8 mouse cellular contexts compared by ENCODE assay signal in genomic region chr11:33928658-33929057, GRCm38 (mm10). TPM values are rescaled to one million over a fixed set of nuclear protein-coding genes. Genes with fewer than 3 reads are reported as not detected.
A peak's percentile ranks its signal among the peaks of the same experiment; 100 is the strongest.
DNase-seq lines count a peak whose midpoint lies in the region; ATAC-seq and TF ChIP-seq lines count a peak whose summit lies in the region.

No protein-coding gene starts in this region.

- peak; percentile 65 for TF ChIP-seq CTCF in heart, postnatal 0 days (IDR thresholded peaks at IDR 0.05; ENCODE audit: low read depth)

- H3K27ac ChIP-seq in heart, postnatal 0 days (ENCODE audit: low read depth), result no peak overlapping the region

- H3K4me3 ChIP-seq in heart, postnatal 0 days (ENCODE audit: low read depth, low read length), result no peak overlapping the region

- peak; percentile 35 for DNase-seq in heart, postnatal 0 days (ENCODE audit: low spot score)
- no peak for DNase-seq in heart, postnatal 25 days (ENCODE audit: low spot score)
- peak; percentile 7 for DNase-seq in 3T3-L1 (ENCODE audit: low read depth, low spot score)
- DNase-seq in R1 (ENCODE audit: low read depth, low spot score), result peak; percentile 59
- DNase-seq in thymus, postnatal 14 days, result peak; percentile 70
- no peak for DNase-seq in layer of hippocampus, adult 9-10 months (ENCODE audit: low spot score)

- H3K27me3 ChIP-seq in heart, postnatal 0 days (ENCODE audit: control insufficient read depth, insufficient read depth, low read length), result peaks cover 11% of the 10 kb centered on the region; the same call in 1 of the 2 replicates

- 35% methylated on average over 7 of the region's 7 CpGs for WGBS in heart, postnatal 0 days

- 0 out of 2 replicates have a peak, but pooled peaks cover 6% of the 10 kb centered on the region for H3K4me1 ChIP-seq in heart, postnatal 0 days (ENCODE audit: control insufficient read depth, insufficient read depth)

- intact Hi-C loops in heart, postnatal 25 days (cut with DNase I), result no loop called here

- H3K4me2 ChIP-seq in heart, postnatal 0 days (ENCODE audit: low read depth, low read length), result no peak overlapping the region

- no peaks in the 10 kb centered on the region for H3K9me3 ChIP-seq in heart, postnatal 0 days (replicated peaks; ENCODE audit: control insufficient read depth, low read length)

- no peak overlapping the region for H3K9ac ChIP-seq in heart, postnatal 0 days (replicated peaks; ENCODE audit: low read depth, low read length)

- ATAC-seq in heart, postnatal 0 days (ENCODE audit: insufficient read depth, low read depth), result no peak
- ATAC-seq in hematopoietic stem cell, adult 5-6 weeks (replicated peaks in 1 of 2; ENCODE audit: insufficient read depth in 1 of 2, low FRiP score in 2 of 2, low TSS enrichment in 1 of 2, low read depth in 1 of 2, poor library complexity in 2 of 2, severe bottlenecking in 2 of 2), result peak; percentile 35 to 44; a peak in 2 of 4 replicates
- peak; percentile 63 for ATAC-seq in megakaryocyte-erythroid progenitor cell, adult 5-6 weeks (replicated peaks; ENCODE audit: low FRiP score, low TSS enrichment, poor library complexity, severe bottlenecking)

- TF ChIP-seq EP300 in heart, postnatal 0 days (IDR thresholded peaks at IDR 0.05; ENCODE audit: low read depth), result no peak

- no peaks in the 10 kb centered on the region for H3K36me3 ChIP-seq in heart, postnatal 0 days (replicated peaks; ENCODE audit: control insufficient read depth, insufficient read depth, low read length)

RNA-seq across cellular contexts. Expression of gene Kcnmb1, which starts 34.2 kb away (rescaled TPM):
- total RNA-seq in heart, postnatal 0 days (2014; rRNA removed; ENCODE audit: low replicate concordance), result 1.5 and 1.6 TPM in 2 replicates
- polyA plus RNA-seq in heart, postnatal 0 days (2015; fragmentation: Nextera tagmentation; extraction: Ambion mirVana), result 0.41 and 0.44 TPM in 2 replicates
- total RNA-seq in heart, postnatal 25 days (2021), result 1 to 10 TPM in 1 of 2 experiments, under 1 TPM in 1; 0.70 to 1.1 TPM
- not detected in 2 replicates for total RNA-seq in hematopoietic stem cell, adult 5-6 weeks (2017)
- total RNA-seq in megakaryocyte-erythroid progenitor cell, adult 5-6 weeks (2014; fragmentation: Nextera tagmentation), result not detected in 2 replicates
- not detected in 2 replicates for total RNA-seq in megakaryocyte-erythroid progenitor cell, adult 5-6 weeks (2017)

Comparison
In these comparisons a context has a peak if more than half of its experiments do, and no peak if none do; other contexts are left out.
1. DNase-seq: peak in heart, postnatal 0 days (single experiment), 3T3-L1 (single experiment), R1 (single experiment) and thymus, postnatal 14 days (single experiment); none in heart, postnatal 25 days (single experiment) and layer of hippocampus, adult 9-10 months (single experiment).